Mouse (Mus musculus) intestine, embryonic 15.5 days (tissue): ENCODE results near the gene Slc16a8. TPM values are rescaled to one million over a fixed set of nuclear protein-coding genes. Genes with fewer than 3 reads are reported as not detected.
"Not testable (repeated sequence)": the region's sequence is repeated elsewhere in the genome, so short reads cannot be mapped to it uniquely, and the experiment has no call there.

Experiments
- ATAC-seq: fragments of 200-750 bp; cut with Nextera tagmentation; 2 replicates; pipeline ENCODE4 v1.8.0; 2017; ENCODE audit warnings: moderate TSS enrichment, moderate library complexity
- H3K27ac ChIP-seq: fragments of 300-500 bp; sonication (generic); 2 replicates; pipeline ENCODE4 v1.5.1; 2015; ENCODE audit warnings: mild to moderate bottlenecking, inconsistent platforms
- H3K27me3 ChIP-seq: fragments of 300-500 bp; sonication (generic); replicated peaks from 2 replicates; pipeline ENCODE4 v1.6.1; 2015; ENCODE audit warnings: inconsistent platforms
- H3K36me3 ChIP-seq: fragments of 300-500 bp; sonication (generic); 2 replicates; pipeline ENCODE4 v1.6.1; 2015; ENCODE audit warnings: inconsistent platforms
- H3K4me1 ChIP-seq: fragments of 300-500 bp; sonication (generic); replicated peaks from 2 replicates; pipeline ENCODE4 v1.6.1; 2015; ENCODE audit warnings: inconsistent platforms
- H3K4me2 ChIP-seq: fragments of 300-500 bp; sonication (generic); replicated peaks from 2 replicates; pipeline ENCODE4 v1.6.1; 2015; ENCODE audit warnings: mild to moderate bottlenecking, inconsistent platforms
- H3K4me3 ChIP-seq: fragments of 300-500 bp; sonication (generic); replicated peaks from 2 replicates; pipeline ENCODE4 v1.5.1; 2015; ENCODE audit warnings: inconsistent platforms
- H3K9ac ChIP-seq: fragments of 300-500 bp; sonication (generic); 2 replicates; pipeline ENCODE4 v1.6.1; 2015; ENCODE audit warnings: inconsistent platforms
- H3K9me3 ChIP-seq: fragments of 300-500 bp; sonication (generic); 2 replicates; pipeline ENCODE4 v1.6.1; 2016; ENCODE audit warnings: inconsistent platforms
- WGBS: fragments of 180-500 bp; shearing (Covaris S2); methylation state at CpG from one replicate; pipeline ENCODE4 v1.1.7; 2015; 5-methylcytosine and 5-hydroxymethylcytosine counted together
- polyA plus RNA-seq: library from polyadenylated mRNA; unstranded; fragments of >200 nt; fragmentation: Nextera tagmentation; extraction: Ambion mirVana; gene quantifications from 2 replicates; pipeline ENCODE4 v1.2.1, GENCODE M21; 2015

Gene Slc16a8
- polyA plus RNA-seq, 1 experiment from 2014 or later: 0.16 TPM

GRCm38 (mm10) chr15:79238036-79238435, 16.5 kb downstream of the Slc16a8 start:
- no peak for ATAC-seq
- Histone ChIP-seq H3K9me3 (no peaks in the 10 kb centered on the region), H3K36me3 (peaks cover 35% of the 10 kb centered on the region; the same call in 1 of the 2 replicates), H3K4me2 (no peak overlapping the region), H3K9ac (no peak overlapping the region), H3K4me3 (no peak overlapping the region), H3K27ac (no peak overlapping the region), H3K27me3 (no peaks in the 10 kb centered on the region), H3K4me1 (0 out of 2 replicates have a peak, but pooled peaks cover 14% of the 10 kb centered on the region)
- 71% methylated on average over 6 of the region's 6 CpGs for WGBS

GRCm38 (mm10) chr15:79235268-79235667, 19.3 kb downstream of the Slc16a8 start:
- H3K4me2 ChIP-seq: no peak overlapping the region
- WGBS: 74% methylated on average over 9 of the region's 9 CpGs
- 0 out of 2 replicates have a peak, but pooled peaks cover 10% of the 10 kb centered on the region for H3K4me1 ChIP-seq
- no peak overlapping the region for H3K4me3 ChIP-seq
- H3K9me3 ChIP-seq: no peaks in the 10 kb centered on the region
- H3K9ac ChIP-seq: no peak overlapping the region
- peaks cover 24% of the 10 kb centered on the region; the same call in 1 of the 2 replicates for H3K36me3 ChIP-seq
- no peaks in the 10 kb centered on the region for H3K27me3 ChIP-seq
- peak; percentile 56; the same call in 1 of the 2 replicates for ATAC-seq
- 0 out of 2 replicates have a peak overlapping the region, but pooled peaks have one; percentile 29 for H3K27ac ChIP-seq

- no peaks in the 10 kb centered on the region for H3K36me3 ChIP-seq
- peak; percentile 92 for ATAC-seq
- WGBS: under 1% methylated on average over 51 of the region's 51 CpGs
- H3K27me3 ChIP-seq: no peaks in the 10 kb centered on the region
- H3K9ac ChIP-seq: peak within 1 kb of the TSS; percentile 81
- H3K4me3 ChIP-seq: peak within 1 kb of the TSS; percentile 78
- peak within 1 kb of the TSS; percentile 91 for H3K4me2 ChIP-seq
- peak within 1 kb of the TSS; percentile 98 for H3K27ac ChIP-seq
- H3K4me1 ChIP-seq: peaks cover 7% of the 10 kb centered on the region; the same call in 1 of the 2 replicates
- no peaks in the 10 kb centered on the region for H3K9me3 ChIP-seq
Measured at GRCm38 (mm10) chr15:79229058-79229821, 25.3 kb downstream of the Slc16a8 start, which contains the start of the genes Pick1 and Gm49486. TSS of gene Pick1 (plus strand) at chr15:79229173. TSS of gene Gm49486 (plus strand) at chr15:79229391.

GRCm38 (mm10) chr15:79225780-79226179, 28.8 kb downstream of the Slc16a8 start:
- not testable (repeated sequence) for H3K4me2 ChIP-seq, H3K4me1 ChIP-seq, H3K9me3 ChIP-seq, H3K27ac ChIP-seq, ATAC-seq, H3K27me3 ChIP-seq, H3K36me3 ChIP-seq, H3K4me3 ChIP-seq, H3K9ac ChIP-seq
- 64% methylated on average over 2 of the region's 2 CpGs for WGBS

GRCm38 (mm10) chr15:79224685-79225084, 29.9 kb downstream of the Slc16a8 start:
- H3K27ac ChIP-seq: no peak overlapping the region
- H3K27me3 ChIP-seq: no peaks in the 10 kb centered on the region
- no peaks in the 10 kb centered on the region for H3K9me3 ChIP-seq
- no peaks in the 10 kb centered on the region for H3K36me3 ChIP-seq
- peak; percentile 38; the same call in 1 of the 2 replicates for ATAC-seq
- no peak overlapping the region for H3K4me2 ChIP-seq
- H3K4me3 ChIP-seq: no peak overlapping the region
- H3K4me1 ChIP-seq: peaks cover 5% of the 10 kb centered on the region; the same call in 1 of the 2 replicates
- 10% methylated on average over 5 of the region's 5 CpGs for WGBS
- H3K9ac ChIP-seq: no peak overlapping the region

- ATAC-seq: no peak
- Histone ChIP-seq H3K27me3 (no peaks in the 10 kb centered on the region), H3K36me3 (no peaks in the 10 kb centered on the region), H3K27ac (no peak overlapping the region), H3K4me2 (no peak overlapping the region), H3K4me1 (0 out of 2 replicates have a peak, but pooled peaks cover 2% of the 10 kb centered on the region), H3K9me3 (no peaks in the 10 kb centered on the region), H3K9ac (no peak overlapping the region), H3K4me3 (no peak overlapping the region)
- WGBS: 10% methylated on average over 5 of the region's 5 CpGs
Measured at GRCm38 (mm10) chr15:79223641-79224040, 30.9 kb downstream of the Slc16a8 start.

GRCm38 (mm10) chr15:79219572-79219971, 35.0 kb downstream of the Slc16a8 start:
- no peak overlapping the region for H3K27ac ChIP-seq
- 0 out of 2 replicates have a peak, but pooled peaks cover 1% of the 10 kb centered on the region for H3K4me1 ChIP-seq
- H3K4me2 ChIP-seq: no peak overlapping the region
- no peak for ATAC-seq
- no peaks in the 10 kb centered on the region for H3K36me3 ChIP-seq
- H3K9ac ChIP-seq: no peak overlapping the region
- H3K27me3 ChIP-seq: no peaks in the 10 kb centered on the region
- H3K4me3 ChIP-seq: no peak overlapping the region
- 8% methylated on average over 1 of the region's 1 CpGs for WGBS
- H3K9me3 ChIP-seq: no peaks in the 10 kb centered on the region

GRCm38 (mm10) chr15:79216191-79216590, 38.4 kb downstream of the Slc16a8 start:
- 50% methylated on average over 3 of the region's 3 CpGs for WGBS
- Histone ChIP-seq H3K9me3 (no peaks in the 10 kb centered on the region), H3K27ac (no peak overlapping the region)

GRCm38 (mm10) chr15:79213591-79213990, 41.0 kb downstream of the Slc16a8 start:
- H3K9ac ChIP-seq: no peak overlapping the region
- H3K27me3 ChIP-seq: no peaks in the 10 kb centered on the region
- no peaks in the 10 kb centered on the region for H3K4me1 ChIP-seq
- no peaks in the 10 kb centered on the region for H3K36me3 ChIP-seq
- no peak for ATAC-seq
- no peak overlapping the region for H3K4me2 ChIP-seq
- H3K27ac ChIP-seq: no peak overlapping the region
- WGBS: 72% methylated on average over 6 of the region's 6 CpGs
- no peaks in the 10 kb centered on the region for H3K9me3 ChIP-seq
- no peak overlapping the region for H3K4me3 ChIP-seq

More at GRCm38 (mm10) chr15:79216191-79216590, 38.4 kb downstream of the Slc16a8 start:
- no peaks in the 10 kb centered on the region for H3K4me1 ChIP-seq
- no peaks in the 10 kb centered on the region for H3K27me3 ChIP-seq
- H3K36me3 ChIP-seq: no peaks in the 10 kb centered on the region
- no peak overlapping the region for H3K4me3 ChIP-seq
- no peak overlapping the region for H3K9ac ChIP-seq
- no peak for ATAC-seq
- no peak overlapping the region for H3K4me2 ChIP-seq

GRCm38 (mm10) chr15:79212750-79213446, 41.7 kb downstream of the Slc16a8 start:
- Histone ChIP-seq H3K4me3 (no peak overlapping the region), H3K27ac (no peak overlapping the region), H3K9me3 (no peaks in the 10 kb centered on the region), H3K9ac (no peak overlapping the region), H3K36me3 (no peaks in the 10 kb centered on the region), H3K4me1 (no peaks in the 10 kb centered on the region), H3K4me2 (no peak overlapping the region), H3K27me3 (no peaks in the 10 kb centered on the region)
- 81% methylated on average over 26 of the region's 26 CpGs for WGBS
- peak; percentile 56 for ATAC-seq

- Histone ChIP-seq H3K27me3 (no peaks in the 10 kb centered on the region), H3K9me3 (no peaks in the 10 kb centered on the region), H3K36me3 (no peaks in the 10 kb centered on the region), H3K27ac (no peak overlapping the region), H3K4me2 (no peak overlapping the region), H3K4me3 (no peak overlapping the region), H3K4me1 (no peaks in the 10 kb centered on the region), H3K9ac (no peak overlapping the region)
- no peak for ATAC-seq
- WGBS: 64% methylated on average over 2 of the region's 2 CpGs
Measured at GRCm38 (mm10) chr15:79210357-79210756, 44.2 kb downstream of the Slc16a8 start.

GRCm38 (mm10) chr15:79208758-79209439, 45.7 kb downstream of the Slc16a8 start:
- no peak overlapping the region for H3K4me2 ChIP-seq
- ATAC-seq: no peak
- H3K36me3 ChIP-seq: no peaks in the 10 kb centered on the region
- no peak overlapping the region for H3K9ac ChIP-seq
- H3K27me3 ChIP-seq: no peaks in the 10 kb centered on the region
- H3K9me3 ChIP-seq: no peaks in the 10 kb centered on the region
- H3K27ac ChIP-seq: no peak overlapping the region
- no peaks in the 10 kb centered on the region for H3K4me1 ChIP-seq
- 65% methylated on average over 27 of the region's 27 CpGs for WGBS
- no peak overlapping the region for H3K4me3 ChIP-seq
